Mouse (Mus musculus) ES-Bruce4 (cell line): ENCODE data around the gene Ndufs3. TPM values are rescaled to one million over a fixed set of nuclear protein-coding genes. Genes with fewer than 3 reads are reported as not detected.
"Not testable (repeated sequence)": the region's sequence is repeated elsewhere in the genome, so short reads cannot be mapped to it uniquely, and the experiment has no call there.

Experiments used
- H3K27ac ChIP-seq: 2 replicates; pipeline ENCODE4 v1.5.1; 2012; ENCODE audit warnings: low read length, inconsistent platforms; ENCODE audit not compliant: insufficient read depth
- H3K27me3 ChIP-seq: 2 replicates; pipeline ENCODE4 v1.6.1; 2012; ENCODE audit warnings: mild to moderate bottlenecking, low read length, inconsistent platforms; ENCODE audit not compliant: control insufficient read depth, poor library complexity, insufficient read depth, severe bottlenecking
- H3K36me3 ChIP-seq: 2 replicates; pipeline ENCODE4 v1.6.1; 2012; ENCODE audit warnings: inconsistent platforms, mild to moderate bottlenecking, low read length, moderate library complexity; ENCODE audit not compliant: control insufficient read depth, poor library complexity, insufficient read depth, severe bottlenecking
- H3K4me1 ChIP-seq: one replicate; pipeline ENCODE4 v1.8.1; 2011; ENCODE audit warnings: low read length; ENCODE audit not compliant: control insufficient read depth, insufficient read depth
- H3K4me3 ChIP-seq: 2 replicates; pipeline ENCODE4 v1.5.1; 2011; ENCODE audit warnings: low read depth, mild to moderate bottlenecking, low read length
- H3K9ac ChIP-seq: 2 replicates; pipeline ENCODE4 v1.6.1; 2012; ENCODE audit warnings: low read depth, mild to moderate bottlenecking, inconsistent platforms; ENCODE audit not compliant: poor library complexity, severe bottlenecking
- H3K9me3 ChIP-seq: replicated peaks from 2 replicates; pipeline ENCODE4 v1.6.1; 2012; ENCODE audit warnings: mild to moderate bottlenecking, low read length, inconsistent platforms; ENCODE audit not compliant: control insufficient read depth, poor library complexity, insufficient read depth, severe bottlenecking
- CTCF ChIP-seq: IDR thresholded peaks from one replicate; pipeline ENCODE4 v1.8.1; 2011; ENCODE audit warnings: low read depth, low read length
- EP300 ChIP-seq: IDR thresholded peaks from 2 replicates; pipeline ENCODE4 v1.6.1; 2011; ENCODE audit warnings: low read depth, low read length; ENCODE audit not compliant: insufficient read depth
- POLR2A ChIP-seq: IDR thresholded peaks from one replicate; pipeline ENCODE4 v1.8.1; 2011; ENCODE audit warnings: low read length; ENCODE audit not compliant: insufficient read depth
- polyA plus RNA-seq: library from polyadenylated mRNA; stranded (reverse); fragments of >200 nt; gene quantifications from 2 replicates; pipeline ENCODE4 v1.2.4, GENCODE M21; 2011; ENCODE audit warnings: low read depth; ENCODE audit not compliant: missing spikeins, insufficient read depth, insufficient read length

The Ndufs3 gene
- polyA plus RNA-seq, 1 experiment, result 90.1 TPM

- Histone ChIP-seq H3K36me3 (peaks cover 23% of the 10 kb centered on the region), H3K9ac (no peak overlapping the region), H3K4me1 (no peaks in the 10 kb centered on the region), H3K27me3 (no peaks in the 10 kb centered on the region), H3K4me3 (no peak overlapping the region), H3K27ac (no peak overlapping the region), H3K9me3 (no peaks in the 10 kb centered on the region)
- TF ChIP-seq CTCF (no peak), POLR2A (no peak), EP300 (no peak)
Observed at GRCm38 (mm10) chr2:90913671-90914070, 9.0 kb upstream of the Ndufs3 start.

- Histone ChIP-seq H3K27me3 (no peaks in the 10 kb centered on the region), H3K4me3 (no peak overlapping the region), H3K4me1 (no peaks in the 10 kb centered on the region), H3K27ac (no peak overlapping the region), H3K9ac (no peak overlapping the region), H3K9me3 (no peaks in the 10 kb centered on the region), H3K36me3 (peaks cover 26% of the 10 kb centered on the region)
- TF ChIP-seq CTCF, result no peak
- no peak for TF ChIP-seq EP300
- no peak for TF ChIP-seq POLR2A
Observed at GRCm38 (mm10) chr2:90911668-90912067, 7.0 kb upstream of the Ndufs3 start.

DNA sequence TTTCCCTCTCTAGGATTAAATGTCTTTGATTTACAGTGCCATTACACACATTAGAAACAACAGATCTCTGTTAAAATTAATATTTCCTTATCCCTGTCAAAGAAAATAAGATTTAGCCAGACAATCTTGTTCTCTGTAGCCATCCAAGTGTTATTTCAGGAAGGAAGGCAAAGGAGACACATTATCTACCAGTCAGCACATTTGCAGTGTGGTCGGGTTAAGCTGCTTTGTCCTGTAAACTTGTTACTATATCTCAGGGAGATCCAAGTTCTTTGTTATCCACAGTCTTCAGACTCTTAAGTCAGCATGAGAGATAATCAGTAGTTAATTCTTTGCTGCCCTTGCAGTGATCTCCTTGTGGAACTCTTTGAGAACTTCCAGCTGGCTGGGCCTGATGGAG is 6.2 kb upstream of the Ndufs3 start:
- H3K27me3 ChIP-seq, result no peaks in the 10 kb centered on the region
- no peaks in the 10 kb centered on the region for H3K9me3 ChIP-seq
- H3K36me3 ChIP-seq, result peaks cover 26% of the 10 kb centered on the region
- H3K4me1 ChIP-seq, result no peaks in the 10 kb centered on the region
- H3K9ac ChIP-seq, result no peak overlapping the region
- no peak overlapping the region for H3K27ac ChIP-seq
- H3K4me3 ChIP-seq, result no peak overlapping the region
- TF ChIP-seq EP300, result no peak

DNA sequence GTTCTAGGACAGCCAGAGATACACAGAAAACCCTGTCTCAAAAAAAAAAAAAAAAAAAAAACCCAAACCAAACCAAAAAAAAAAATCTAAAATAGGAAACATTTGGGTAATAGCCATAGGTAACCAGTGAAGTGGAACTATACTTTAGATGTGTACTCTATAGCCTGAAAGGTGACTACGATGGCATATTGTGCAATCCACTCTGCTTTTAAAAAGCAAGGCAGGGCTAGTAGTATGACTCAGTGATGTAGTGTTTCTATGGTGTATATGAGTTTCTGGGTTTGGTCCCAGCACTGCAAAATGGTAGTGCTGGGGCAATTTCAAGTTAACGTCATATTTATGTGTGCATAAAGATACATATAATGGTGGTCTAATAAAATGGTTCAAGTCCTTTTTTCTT is 2.1 kb upstream of the Ndufs3 start:
- H3K27me3 ChIP-seq, result no peaks in the 10 kb centered on the region
- H3K4me1 ChIP-seq, result no peaks in the 10 kb centered on the region
- H3K27ac ChIP-seq, result no peak overlapping the region
- no peak overlapping the region for H3K9ac ChIP-seq
- H3K4me3 ChIP-seq, result no peak overlapping the region
- TF ChIP-seq EP300 (no peak), POLR2A (no peak), CTCF (no peak)
- no peaks in the 10 kb centered on the region for H3K9me3 ChIP-seq
- peaks cover 35% of the 10 kb centered on the region for H3K36me3 ChIP-seq

DNA sequence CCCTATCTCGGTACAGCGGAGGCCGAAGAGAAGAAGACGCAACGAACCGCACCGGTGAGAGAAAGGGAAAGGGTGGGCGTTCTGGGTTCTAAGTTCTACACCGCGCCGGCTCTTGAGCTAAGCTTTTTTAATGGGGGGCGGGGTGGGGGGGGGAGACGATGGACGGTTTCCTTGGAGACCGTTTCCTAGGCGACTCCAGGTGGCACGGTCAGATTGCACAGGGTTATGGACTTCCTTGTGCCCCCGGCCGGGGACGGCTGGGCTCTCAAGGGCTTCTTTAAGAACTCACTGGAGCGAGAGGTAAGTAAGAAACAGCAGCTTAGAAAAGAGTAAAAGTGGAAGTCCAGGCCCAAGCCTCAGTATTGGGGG is 213 bp upstream of the Ndufs3 start:
- TF ChIP-seq EP300 (no peak), POLR2A (no peak), CTCF (no peak)
- Histone ChIP-seq H3K27ac (no peak overlapping the region), H3K36me3 (peaks cover 22% of the 10 kb centered on the region)

DNA sequence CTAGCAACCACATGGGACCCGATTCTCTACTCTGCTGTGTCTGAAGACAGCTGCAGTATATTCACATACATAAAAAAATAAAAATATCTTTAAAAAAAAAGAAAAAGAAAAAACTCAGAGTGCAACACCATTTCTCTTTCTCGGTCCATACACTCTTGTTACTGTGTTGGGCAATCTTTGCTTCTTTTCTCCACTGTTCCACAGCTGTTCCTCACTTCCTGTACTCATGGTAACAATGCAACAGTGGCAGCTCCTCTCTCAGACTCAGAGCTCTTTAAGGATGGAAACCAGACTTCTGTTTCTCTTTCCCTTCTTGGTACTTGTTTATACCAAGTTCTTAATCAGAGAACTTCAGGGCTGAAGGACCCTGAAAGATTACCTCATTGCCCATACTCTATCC is 1.2 kb downstream of the Ndufs3 start:
- Histone ChIP-seq H3K4me1 (no peaks in the 10 kb centered on the region), H3K9ac (peak overlapping the region; percentile 86), H3K36me3 (peaks cover 24% of the 10 kb centered on the region), H3K9me3 (no peaks in the 10 kb centered on the region), H3K27me3 (no peaks in the 10 kb centered on the region), H3K4me3 (no peak overlapping the region), H3K27ac (no peak overlapping the region)
- TF ChIP-seq POLR2A, result no peak
- TF ChIP-seq CTCF, result no peak
- TF ChIP-seq EP300, result no peak

More for the DNA sequence above, 213 bp upstream of the Ndufs3 start:
- no peaks in the 10 kb centered on the region for H3K27me3 ChIP-seq
- peak overlapping the region; percentile 86 for H3K9ac ChIP-seq
- H3K4me1 ChIP-seq, result no peaks in the 10 kb centered on the region
- no peaks in the 10 kb centered on the region for H3K9me3 ChIP-seq
- peak overlapping the region; percentile 89 for H3K4me3 ChIP-seq

DNA sequence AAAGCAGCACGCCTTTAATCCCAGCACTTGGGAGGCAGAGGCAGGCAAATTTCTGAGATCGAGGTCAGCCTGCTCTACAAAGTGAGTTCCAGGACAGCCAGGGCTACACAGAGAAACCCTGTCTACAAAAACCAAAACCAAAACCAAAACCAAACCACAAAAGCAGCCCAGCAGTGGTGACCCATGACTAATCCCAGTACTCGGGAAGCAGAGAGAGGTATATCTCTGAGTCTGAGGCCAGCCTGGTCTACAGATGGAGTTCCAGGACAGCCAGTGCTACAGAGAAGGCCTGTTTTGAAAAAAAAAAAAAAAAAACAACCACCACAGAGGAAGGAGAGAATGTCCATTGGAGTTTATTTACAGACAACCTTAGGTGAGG is 10.3 kb downstream of the Ndufs3 start:
- H3K9me3 ChIP-seq, H3K27me3 ChIP-seq, H3K9ac ChIP-seq, H3K27ac ChIP-seq, H3K4me1 ChIP-seq, H3K4me3 ChIP-seq: not testable (repeated sequence)
- H3K36me3 ChIP-seq, result peaks cover 20% of the 10 kb centered on the region
